Mouse (Mus musculus) thymus, postnatal 36 days (tissue): Measurements from ENCODE around the gene Iffo1.

Source experiments
- DNase-seq, 2 experiments: peaks; one replicate each; pipeline ENCODE4 v3.0.0; 2022; ENCODE audit warnings: mixed read lengths in 2 of 2

The Iffo1 gene

DNA sequence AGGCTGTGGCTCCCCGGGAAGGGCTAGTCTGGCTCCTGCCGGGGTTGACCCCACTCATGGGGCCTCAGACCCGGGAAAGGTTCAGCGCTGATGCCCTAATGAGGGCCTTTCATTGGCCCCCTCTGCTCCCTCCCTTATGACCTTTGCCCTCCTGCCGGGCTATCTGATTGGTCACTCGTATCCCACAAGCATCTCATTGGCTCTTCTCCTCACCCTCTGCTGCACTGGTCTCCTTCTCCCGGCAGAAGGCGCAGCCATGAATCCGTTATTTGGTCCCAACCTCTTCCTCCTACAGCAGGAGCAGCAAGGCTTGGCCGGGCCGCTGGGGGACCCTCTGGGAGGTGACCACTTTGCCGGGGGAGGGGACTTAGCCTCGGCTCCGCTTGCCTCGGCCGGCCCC, at the start of gene Iffo1:
Gene Iffo1 (plus strand): TSS at position 241 of the 400 bp plus-strand sequence.
- peak; percentile 81 to 87 for DNase-seq

DNA sequence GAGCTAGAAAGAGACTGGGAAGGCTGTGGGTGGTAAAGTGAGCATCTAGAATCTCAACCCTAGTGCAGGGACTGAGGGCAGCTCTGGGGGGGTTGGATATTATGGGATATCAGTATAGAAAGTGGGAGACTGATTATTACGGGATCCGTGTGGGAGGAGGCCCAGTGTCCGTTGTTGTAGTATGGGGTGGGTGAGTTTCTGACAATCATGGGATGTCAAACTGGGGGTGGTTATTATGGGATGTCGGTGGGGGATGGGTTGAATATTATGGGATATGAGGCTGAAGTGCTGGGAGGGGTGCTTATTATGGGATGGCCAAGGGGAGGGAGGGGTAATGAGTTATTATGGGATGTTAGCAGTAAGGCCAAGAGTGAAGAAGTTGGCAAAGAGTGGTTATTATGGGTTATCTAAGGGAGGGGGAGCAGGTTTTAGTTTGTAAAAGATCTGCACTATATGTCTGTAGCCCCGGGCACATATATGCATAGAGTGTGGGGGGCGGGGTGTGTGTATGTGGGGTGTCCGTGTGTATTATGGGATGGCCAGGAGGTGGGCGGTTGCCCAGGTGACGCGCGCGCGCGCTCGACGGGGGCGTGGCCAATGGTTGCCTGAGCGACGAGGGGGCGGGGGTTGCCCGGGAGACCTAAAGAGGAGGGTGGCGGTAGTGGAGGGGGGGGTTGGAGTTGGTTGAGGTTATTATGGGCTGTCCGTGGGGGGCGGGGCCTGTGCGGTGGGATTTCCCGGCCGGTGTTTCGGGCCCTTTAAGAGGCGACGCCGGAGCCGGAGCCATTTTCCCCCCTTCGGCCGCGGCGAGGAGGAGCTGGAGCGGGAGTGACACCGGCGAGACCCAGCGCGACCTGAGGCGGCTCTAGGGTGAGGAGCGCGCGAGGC, 49.4 kb upstream of the Iffo1 start, which contains the start of gene Chd4:
Gene Chd4 (plus strand): TSS at position 591 of the 888 bp plus-strand sequence.
- DNase-seq: peak; percentile 94

DNA sequence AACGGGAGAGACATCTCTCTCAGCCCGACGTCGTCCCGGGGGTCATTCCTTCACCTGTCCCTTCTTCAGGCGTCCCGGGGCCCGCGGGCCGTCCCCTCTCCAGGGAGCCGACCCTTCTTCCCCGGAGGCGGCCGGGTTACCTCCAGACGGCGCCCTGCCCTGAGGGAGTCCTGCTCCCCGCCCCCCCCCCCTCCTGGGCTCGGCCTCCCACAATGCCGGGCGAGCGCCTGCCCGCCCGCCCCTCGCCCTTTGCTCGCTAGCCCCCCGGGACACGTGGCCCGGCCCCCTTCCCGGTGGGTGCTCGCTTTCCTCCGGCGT, 48.8 kb upstream of the Iffo1 start:
- no peak for DNase-seq

DNA sequence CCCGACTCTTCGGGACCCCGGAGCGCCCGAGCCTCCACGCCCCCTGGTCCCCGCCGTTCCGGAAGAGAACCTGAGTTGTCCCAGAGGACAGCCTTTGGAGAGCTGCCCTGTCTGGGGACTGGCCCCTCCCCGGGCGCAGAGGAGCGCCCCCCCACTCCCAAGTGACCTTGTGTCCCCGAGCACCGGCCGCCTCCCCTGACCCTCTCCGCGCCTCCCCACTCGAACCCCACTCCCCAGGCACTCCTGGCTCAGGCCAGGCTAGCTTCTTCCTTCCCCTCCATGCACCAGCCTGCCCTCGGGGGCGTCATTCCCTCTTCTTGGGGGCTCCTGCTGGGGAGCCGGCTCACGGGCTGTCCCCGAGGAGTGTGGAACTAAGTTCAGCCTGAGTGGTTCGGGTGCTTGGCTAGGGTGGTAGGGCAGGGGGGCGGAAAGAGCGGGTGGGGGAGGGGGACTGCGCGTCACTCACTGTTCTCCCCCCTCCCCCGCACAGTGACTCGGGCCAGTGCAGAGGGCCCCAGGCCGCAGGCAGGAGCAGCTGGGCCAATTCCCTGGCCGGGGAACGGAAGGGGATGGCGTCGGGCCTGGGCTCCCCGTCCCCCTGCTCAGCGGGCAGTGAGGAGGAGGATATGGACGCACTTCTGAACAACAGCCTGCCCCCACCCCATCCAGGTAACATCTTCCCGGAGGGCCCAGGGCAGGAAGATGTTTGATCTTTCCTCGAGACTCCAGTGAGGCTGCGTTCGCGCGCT, 48.3 kb upstream of the Iffo1 start:
- peak; percentile 73 to 80 for DNase-seq

DNA sequence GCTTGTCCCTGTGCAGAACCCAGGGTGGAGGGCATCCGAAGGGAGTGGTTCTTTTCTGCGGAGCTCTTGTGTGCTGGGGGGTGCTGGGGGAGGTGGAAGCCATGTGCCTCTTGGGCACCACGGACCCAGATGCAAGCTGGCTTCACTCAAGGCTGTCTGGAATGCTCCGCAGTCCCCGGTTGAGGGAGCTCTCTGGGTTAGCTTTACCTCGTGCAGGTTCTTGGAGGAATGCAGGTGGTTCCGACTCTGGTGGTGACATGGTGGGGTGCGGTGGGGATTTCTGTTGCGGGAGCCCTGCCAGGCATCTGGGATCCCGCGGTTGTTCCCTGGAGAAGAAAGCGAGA, 47.7 kb upstream of the Iffo1 start:
- DNase-seq: no peak

- no peak for DNase-seq
Observed at GRCm38 (mm10) chr6:125097951-125098350, 47.1 kb upstream of the Iffo1 start.

DNA sequence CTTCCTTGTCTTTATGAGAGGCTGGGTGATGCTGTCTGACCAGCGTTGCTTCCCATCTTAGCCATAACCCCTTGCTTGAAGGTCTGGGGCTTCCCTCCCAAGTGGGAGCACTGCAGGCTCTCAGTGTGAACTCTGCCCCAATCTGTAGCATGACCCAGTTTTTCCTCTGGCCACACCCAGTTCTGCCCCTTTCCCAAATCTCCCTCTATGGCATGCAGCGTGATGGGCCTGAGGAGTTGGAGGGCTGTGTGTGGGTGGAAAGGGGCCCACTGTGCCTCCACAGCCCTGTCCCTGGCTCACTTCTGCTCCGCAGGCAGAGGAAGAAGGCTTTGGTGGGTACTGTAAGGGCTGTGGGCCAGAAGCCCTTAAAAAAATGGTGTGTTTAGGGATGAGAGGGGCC, 46.5 kb upstream of the Iffo1 start:
- DNase-seq: peak; percentile 27 to 48

DNA sequence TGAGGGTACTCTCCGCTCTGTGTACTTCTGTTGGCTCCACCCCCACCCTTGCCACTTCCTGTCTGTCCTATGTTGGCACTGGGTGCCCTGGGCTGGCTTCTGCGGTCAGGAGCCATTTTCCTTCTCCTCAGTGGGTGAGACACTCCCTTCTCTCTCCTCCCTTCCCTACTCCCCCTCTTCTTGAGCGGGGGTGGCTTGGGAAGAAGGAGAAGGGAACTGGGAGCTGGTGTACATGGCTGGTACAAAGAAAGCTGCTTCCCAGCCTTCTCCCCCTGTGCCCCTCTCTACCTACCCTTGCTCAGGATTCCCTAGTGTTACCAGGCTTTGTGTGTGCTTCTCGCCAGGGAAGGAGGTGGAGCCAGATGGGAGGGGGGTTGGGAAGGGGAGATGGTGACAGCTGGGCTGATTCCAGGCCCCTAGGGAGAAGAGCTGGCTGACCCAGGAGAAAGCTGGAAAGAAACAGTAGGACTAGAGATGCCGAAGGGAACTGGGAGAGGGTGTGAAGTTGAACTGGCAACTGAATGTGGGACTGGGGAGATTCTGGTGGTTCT, 45.5 kb upstream of the Iffo1 start:
- DNase-seq: peak; percentile 77 to 84

DNA sequence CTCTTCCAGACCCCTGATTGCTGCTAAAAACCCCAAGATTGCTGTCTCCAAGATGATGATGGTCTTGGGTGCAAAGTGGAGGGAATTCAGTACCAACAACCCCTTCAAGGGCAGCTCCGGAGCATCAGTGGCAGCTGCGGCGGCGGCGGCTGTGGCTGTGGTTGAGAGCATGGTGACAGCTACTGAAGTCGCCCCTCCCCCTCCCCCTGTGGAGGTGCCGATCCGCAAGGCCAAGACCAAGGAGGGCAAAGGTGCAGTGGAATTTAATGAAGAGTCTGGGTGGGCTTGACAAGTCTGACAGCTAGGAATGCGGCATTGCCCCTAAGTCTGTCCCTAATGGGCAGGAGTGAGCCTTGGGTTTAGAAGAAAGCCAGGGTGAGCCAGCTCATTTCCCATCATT, 43.6 kb upstream of the Iffo1 start:
- peak in 1 of 2 experiments; percentile 36 for DNase-seq

GRCm38 (mm10) chr6:125104223-125104622, 40.8 kb upstream of the Iffo1 start:
- DNase-seq: no peak

DNA sequence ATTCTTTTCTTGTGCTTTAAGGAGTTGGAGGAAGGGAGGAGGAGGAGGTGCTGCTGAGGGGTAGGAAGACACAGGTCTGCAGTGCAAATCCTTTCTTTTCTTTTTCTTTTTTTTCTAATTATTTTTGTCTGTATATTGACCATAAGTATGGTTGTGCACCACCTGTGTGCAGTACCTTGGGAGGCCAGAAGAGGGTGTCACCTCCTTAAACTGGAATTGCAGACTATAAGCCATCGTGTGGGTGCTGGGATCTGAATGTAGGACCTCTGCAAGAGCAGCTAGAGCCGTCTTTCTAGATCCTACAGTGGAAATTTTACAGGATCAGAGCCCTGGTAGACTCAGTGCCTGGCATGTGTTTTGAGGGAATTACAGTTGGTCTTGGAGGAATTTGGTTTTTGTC, 37.3 kb upstream of the Iffo1 start:
- DNase-seq: no peak

DNA sequence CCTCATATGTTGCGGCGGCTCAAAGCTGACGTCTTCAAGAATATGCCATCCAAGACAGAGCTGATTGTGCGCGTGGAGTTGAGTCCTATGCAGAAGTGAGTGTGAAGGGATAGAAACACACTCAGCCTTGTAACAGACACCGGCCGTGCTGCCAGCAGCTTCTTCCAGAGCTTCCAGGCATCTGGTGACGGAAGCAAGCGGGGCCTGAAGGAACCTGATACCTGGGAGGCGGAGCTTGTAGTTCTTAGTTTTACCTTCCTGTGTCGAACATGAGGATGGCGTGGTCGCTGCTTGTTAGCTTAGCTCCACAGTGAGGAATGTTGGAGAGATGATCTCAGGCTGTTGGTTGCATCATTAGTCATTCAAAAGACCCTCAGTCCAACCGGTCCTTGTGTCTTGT, 35.7 kb upstream of the Iffo1 start:
- DNase-seq: no peak

GRCm38 (mm10) chr6:125110927-125111326, 34.1 kb upstream of the Iffo1 start:
- DNase-seq: peak in 1 of 2 experiments; percentile 50

- DNase-seq: no peak
Observed at GRCm38 (mm10) chr6:125112553-125112952, 32.5 kb upstream of the Iffo1 start.

DNA sequence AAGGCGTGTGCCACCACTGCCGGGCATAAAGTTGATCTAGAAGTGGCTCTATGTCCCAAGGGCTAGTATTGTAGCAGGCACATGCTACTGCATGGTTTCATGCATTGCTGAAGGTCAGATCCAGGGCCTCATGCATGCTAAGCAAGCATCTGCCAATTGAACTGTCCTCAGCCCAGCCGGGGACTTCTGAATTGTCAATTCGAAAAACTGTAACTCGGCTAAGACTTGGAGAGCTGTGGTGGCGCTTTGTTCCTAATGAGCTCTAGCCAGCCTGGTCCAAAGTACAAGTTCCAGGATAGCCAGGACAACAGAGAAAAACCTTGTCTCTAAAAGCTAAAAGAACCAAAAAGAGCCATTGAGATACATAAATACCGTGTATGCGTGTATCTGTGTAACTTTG, 25.7 kb upstream of the Iffo1 start:
- no peak for DNase-seq

- no peak for DNase-seq
Observed at GRCm38 (mm10) chr6:125128724-125129123, 16.3 kb upstream of the Iffo1 start.

- DNase-seq: peak; percentile 27 to 56
Observed at GRCm38 (mm10) chr6:125129710-125130402, 15.2 kb upstream of the Iffo1 start.

DNA sequence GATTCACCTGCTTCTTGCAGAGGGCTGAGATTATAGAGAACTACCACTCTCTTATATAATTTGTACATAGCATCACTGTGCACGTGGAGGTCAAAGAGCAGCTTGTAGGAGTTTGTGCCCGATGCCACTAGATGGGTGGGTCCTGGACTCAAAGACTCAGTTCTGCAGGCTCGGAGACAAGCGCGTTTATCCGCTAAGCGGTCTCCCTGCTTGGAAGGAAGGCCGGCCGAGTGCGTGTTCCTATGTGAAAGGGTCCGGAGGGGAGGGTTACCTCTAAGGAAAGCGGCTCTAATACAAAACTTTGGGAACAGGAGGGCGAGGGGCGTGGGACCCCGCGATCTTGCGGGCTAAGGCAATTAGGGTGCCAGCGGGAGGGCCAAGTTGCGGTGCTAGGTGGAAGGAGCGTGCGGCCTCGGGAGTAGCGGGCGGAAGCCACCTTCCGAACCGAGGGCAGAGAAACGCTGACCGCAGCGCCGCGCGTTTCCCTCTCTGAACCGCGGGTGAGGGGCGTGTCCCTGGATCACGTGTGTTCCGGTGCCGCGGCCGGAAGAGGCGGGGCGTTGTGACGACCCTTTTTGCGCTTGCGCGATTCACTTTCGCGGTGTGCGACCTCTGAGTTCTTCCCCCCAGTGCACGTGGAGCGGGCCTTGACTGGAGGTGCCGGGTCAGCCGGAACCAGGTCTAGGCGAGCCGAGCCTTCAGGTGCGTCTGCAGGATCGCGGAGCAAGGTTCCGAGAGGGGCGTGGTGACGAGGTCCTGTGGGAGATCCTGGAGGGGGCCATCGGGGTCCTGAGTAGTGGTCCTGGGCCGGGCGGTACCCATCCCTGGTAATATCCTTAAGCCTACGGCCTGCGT, 13.5 kb upstream of the Iffo1 start, which contains the start of gene Nop2:
Gene Nop2 (plus strand): TSS at position 608 of the 855 bp plus-strand sequence.
- peak; percentile 86 to 89 for DNase-seq

- no peak for DNase-seq
Observed at GRCm38 (mm10) chr6:125132470-125132869, 12.6 kb upstream of the Iffo1 start.

DNA sequence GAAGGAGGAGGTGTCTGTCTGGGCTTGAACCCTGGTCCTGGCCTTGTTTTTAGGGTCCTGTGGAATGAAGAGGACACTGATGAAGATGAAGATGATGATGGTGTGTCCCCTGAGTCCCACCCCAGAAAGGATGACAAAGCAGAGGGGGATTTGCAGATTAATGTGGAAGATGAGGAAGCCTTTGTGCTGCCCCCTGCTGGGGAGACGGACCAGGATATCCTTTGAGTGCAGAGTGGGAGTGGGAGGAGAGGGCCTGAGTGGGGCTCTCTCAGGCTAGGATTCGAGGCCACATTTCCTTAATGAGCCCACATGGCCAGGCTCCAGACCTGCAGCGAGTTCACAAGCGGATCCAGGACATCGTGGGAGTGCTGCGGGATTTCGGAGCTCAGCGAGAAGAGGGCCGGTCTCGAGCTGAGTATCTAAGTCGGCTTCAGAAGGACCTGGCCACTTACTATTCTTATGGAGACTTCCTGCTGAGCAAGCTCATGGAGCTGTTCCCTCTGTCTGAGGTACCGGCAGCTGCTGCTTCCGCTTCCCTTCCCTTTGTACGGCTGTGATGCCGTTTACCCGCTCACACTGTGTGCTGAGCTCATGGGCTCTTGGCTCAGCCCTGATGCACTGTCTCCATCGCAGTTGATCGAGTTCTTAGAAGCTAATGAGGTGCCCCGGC, 7.9 kb upstream of the Iffo1 start:
- peak; percentile 57 to 63 for DNase-seq

DNA sequence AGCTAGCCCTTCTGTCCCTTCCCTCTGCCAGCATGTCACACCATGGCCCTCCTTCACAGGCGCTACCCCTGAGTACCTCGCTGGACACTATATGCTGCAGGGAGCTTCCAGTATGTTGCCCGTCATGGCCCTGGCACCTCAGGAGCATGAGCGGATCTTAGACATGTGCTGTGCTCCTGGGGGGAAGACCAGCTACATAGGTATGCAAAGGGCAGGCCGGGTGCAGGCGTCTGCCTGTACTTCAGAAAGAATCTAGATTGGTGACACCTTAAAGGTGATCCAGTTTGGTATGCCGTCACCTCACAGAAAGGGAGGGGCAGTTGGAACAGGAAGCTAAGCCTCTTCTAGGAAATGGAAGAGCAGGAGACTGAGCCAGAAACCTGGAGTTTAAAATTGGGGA, 5.3 kb upstream of the Iffo1 start:
- no peak for DNase-seq

GRCm38 (mm10) chr6:125142436-125142835, 2.6 kb upstream of the Iffo1 start:
- DNase-seq: no peak
